Mouse (Mus musculus) cerebellum, adult 18-20 months (tissue): Measurements from ENCODE around the gene Gnb3.

ENCODE experiments used
- DNase-seq, 2 experiments: peaks; one replicate each; pipeline ENCODE4 v3.0.0; 2021

The Gnb3 gene

DNA sequence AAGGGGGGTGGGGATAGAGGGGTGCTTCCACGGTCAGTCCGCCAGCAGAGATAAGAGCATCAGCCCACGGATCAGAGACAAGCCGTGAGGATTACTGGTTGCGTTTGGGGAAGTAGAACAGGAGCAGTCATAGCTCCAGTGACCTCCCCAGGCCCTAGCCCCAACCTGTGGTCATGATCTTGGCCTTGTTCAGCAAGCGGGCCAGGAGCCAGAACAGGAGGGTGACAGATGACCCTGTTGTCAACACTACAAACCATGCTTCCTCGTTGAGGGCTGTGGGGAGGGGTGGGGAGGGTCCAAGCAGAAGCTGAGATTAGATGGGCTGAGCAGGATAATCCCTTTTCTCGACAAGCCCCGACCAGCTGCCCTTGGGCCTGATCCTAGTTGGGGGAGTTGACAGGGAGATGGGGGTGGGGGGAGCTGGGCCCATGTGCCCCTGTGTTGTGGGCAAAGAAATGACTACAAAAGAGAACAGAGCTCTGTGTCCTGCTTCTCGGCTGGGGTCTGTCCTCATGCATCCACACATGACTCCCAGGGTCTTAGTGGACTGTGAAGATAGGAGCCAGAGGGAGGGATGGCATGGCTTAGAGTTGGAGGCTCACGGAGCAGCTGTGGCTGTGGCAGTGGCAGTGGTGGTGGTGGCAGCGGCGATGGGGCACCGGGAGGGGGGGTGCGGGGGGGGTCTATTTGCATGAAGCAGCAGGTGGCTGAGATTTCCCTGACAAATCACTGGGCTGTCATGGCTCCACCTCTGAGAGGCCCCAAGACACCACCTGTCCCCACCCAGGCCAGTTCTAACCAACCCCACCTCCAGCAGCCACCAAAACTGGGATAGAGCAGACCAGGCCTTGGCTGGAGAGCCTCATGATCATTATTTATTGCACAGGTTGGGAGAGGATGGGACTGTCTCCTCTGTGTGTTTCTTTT lies at the start of gene Gnb3:
Gene Gnb3 (minus strand): TSS at position 35 of the 927 bp plus-strand sequence.
- DNase-seq = no peak

DNA sequence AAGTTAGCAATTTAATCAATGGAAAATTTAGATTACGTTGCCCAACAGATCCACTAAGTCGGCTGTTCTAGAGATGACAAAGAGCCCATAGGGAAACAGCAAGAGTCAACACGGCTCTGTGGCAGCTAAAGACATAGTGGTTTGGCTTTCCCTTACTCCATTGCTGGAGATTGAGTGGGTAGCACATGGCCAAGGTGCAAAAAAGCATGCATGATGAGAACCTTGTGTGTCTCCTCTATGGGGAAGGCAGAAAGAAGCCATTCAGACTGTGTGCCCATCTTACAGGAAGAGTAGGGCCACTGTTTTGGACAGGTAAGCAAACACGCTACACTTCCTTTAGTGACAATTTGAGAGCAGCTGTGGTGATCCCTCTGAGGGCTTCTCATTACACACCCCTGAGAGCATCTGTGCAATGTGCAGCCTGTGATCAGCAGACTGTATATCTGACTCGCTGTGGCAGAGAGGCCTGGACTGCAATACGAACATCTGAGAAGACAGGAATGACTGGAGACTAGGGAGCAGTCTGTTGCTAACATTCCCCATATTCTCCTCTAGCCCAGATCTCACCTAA lies 48.6 kb upstream of the Gnb3 start:
- no peak for DNase-seq

DNA sequence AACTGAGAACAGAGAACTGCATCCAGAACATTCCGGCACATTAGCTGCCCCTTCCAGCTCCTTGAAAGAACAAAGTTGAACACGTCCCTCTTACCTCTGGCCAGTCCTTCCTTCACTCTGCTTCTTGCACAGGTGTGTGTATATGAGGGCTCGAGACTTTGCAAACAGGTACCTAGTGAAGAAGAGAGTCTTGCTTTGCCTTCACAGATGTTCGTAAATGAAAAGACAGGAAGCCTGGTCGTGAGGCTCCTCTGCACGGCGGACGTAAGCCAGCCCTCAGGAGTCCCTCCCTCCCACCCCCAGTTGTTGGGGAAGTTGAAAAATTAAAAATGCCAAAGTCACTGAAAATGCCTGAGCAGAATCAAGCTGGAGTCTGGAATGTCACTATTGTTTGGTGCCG lies 47.9 kb upstream of the Gnb3 start, which contains the start of gene Cd4:
Gene Cd4 (minus strand): TSS at position 236 of the 400 bp plus-strand sequence.
- no peak for DNase-seq

DNA sequence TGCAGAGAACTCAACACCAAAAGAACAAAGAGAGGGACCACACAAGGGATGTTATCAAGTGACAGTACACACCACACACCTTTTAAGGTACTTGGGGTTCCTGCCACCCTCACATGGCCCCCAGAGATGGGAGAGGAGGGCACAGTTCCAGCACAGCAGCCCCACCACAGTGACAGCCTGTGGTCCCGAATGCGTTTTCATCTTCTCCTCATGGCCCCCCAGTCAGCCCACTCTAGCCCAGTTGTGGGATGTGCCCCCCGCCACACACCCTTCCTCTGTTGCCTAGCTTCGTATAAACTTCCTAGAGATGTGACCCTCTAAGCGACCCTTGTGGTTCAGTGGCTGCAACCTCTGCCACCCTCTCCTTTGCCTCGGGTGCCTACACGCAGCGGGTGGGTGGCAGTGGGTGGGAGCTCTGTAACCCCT lies 45.9 kb upstream of the Gnb3 start:
- DNase-seq = no peak

DNA sequence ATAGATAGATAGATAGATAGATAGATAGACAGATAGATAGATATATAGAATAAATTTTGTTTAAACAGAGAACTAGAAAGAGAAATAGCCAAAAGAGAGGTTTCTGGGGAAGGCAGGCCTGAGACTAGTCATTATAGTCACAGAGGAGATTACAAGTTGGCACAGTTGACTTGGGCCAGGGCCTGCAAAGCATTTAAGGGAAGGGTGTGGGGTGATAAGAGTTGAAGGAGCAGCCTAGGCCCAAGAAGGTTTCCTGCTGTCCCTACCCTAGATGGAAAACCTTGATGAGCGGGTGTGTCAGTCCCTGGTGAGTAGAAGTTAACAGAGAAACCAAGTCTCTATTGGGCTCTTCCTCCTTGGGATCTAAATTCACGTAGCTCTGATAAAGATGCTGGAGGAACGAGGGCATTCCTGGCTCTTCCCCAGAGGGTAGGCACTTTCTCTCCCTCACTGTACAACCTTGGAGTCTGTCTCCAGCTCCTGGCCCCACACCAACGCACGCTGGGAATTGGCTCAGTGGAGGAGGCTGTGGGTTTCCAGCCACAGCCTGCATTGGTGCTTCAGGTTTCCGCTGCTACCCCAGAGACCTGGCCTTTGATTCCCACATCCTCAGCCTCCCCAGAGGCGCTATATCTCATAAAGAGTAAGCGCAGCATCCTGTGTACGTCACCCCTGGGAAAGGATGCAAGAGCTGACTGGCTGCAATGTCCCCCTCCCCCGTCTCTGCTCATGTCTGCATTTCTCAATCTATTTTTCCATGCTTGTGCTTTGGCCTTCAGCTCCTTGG lies 44.8 kb upstream of the Gnb3 start:
- DNase-seq = peak; percentile 85 to 86

DNA sequence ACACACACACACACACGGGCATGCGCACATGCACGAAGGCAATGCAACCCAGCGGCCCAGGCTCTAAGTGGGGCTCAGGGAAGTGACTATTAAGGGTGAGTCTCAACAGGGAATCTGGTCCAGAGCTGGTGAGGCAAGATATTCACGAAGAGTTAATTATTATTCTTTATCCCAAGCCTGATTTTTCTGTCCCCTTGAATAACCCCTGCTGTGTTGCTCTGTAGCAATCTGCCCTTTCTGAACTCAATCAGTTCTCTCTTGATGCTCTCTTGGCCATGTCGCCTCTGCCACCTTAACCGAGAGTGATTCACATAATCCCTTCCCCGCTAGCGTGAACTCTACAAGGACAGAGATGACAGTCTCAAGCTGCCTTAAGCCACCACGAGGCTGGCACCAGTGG lies 43.3 kb upstream of the Gnb3 start:
- no peak for DNase-seq

DNA sequence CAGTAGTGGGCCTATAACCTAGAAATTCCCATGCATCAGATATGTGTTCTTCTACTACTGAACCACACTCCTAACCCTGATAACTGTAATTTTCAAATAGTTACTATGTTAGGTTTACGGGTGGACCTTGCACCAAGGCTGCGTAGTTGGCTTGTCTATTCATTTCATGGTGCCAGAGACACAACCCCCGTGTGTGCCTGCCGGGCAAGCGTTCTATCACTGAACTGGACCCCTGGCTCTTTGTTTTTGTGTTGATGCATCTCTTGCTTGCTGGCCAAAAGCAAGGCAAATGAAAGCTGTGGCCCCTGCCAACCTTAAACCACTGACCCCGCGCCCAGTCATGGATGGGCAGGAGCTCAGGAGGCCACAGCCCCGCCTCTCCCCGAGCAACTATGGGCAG lies 41.7 kb upstream of the Gnb3 start:
- no peak for DNase-seq

DNA sequence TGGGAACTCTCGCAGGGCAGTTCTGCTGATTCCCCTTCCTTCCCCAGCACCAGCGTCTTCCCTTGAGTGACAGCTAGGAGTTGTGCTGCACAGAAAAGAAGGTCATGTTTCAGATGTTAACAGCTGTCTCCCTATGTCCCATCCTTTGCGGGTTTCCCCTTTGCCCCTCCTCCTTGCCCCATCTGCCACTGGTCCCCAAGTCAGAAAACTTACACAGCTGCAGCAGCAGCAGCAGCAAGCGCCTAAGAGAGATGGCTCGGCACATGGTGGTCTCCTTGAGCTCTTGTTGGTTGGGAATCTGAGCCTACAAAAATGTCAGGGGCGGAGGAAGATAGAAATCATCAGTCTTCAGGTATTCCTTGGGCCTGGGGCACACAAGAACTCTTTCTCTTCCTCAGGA lies 39.3 kb upstream of the Gnb3 start:
- DNase-seq = no peak

DNA sequence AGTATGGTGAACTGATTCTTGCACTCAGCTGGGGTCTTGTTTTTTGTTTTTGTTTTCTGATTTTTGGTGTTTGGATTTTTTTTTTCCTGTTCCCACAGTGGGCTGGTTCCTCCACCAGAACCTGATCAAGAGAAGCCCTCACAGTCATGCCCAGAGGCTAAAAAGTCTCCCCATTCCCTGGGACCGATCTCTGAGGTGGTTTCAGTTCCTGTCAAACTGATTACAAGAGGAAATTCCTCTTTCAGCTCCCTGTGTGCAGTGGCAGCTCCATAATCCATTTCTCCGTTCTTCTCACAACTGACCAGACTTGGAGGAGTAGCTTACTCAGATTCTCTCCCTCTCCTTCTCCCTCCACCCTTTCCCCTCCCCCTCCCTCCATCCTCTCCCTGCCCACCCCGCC lies 34.3 kb upstream of the Gnb3 start:
- DNase-seq = no peak

DNA sequence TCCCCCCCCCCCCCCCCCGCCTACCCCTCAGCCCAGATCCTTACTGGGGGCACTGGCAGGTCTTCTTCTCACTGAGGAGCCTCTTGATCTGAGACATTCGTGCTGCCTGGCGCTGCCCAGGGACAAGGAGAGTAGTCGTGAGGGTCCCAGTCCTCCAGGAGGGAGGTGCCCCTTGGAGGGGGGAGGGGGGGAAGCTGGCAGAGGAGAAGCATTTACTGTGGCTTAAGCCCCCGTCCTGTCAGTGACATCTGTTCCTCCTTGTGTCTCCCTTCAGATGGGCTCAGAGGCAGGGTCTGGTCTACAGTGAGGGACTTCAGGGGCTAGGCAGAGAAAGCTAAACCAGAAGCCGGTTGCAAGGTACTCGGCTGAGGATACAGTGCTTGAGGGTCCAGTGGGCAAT lies 26.5 kb upstream of the Gnb3 start:
- DNase-seq = no peak

DNA sequence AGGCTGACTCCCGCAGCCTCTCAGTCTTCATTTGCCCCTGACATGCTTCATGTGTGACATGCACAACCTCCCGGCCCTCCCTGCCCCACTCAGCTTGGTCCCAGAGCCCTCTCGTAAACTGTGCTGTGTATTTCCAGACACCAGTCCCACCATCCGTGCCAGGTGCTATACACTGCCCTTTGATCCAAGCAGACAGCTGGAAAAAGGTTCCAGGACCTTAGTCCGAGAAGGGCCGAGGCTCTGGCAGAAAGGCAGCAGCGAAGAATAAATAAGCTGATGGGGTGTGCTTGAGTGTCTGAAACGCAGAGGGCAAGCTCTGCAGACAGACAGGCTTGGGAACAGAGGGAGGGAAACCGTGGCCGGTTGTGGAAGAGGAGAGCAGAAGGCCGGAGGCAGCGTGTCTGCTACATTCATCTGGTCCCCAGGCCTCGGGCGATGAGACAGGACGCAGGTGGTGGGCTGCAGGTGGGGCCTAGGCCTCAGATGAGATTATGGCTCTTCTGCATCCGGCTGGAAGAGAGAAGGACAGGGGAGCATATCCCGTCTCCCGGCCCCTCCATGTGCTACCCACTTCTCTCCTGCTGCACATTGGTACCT lies 25.8 kb upstream of the Gnb3 start:
- no peak for DNase-seq

DNA sequence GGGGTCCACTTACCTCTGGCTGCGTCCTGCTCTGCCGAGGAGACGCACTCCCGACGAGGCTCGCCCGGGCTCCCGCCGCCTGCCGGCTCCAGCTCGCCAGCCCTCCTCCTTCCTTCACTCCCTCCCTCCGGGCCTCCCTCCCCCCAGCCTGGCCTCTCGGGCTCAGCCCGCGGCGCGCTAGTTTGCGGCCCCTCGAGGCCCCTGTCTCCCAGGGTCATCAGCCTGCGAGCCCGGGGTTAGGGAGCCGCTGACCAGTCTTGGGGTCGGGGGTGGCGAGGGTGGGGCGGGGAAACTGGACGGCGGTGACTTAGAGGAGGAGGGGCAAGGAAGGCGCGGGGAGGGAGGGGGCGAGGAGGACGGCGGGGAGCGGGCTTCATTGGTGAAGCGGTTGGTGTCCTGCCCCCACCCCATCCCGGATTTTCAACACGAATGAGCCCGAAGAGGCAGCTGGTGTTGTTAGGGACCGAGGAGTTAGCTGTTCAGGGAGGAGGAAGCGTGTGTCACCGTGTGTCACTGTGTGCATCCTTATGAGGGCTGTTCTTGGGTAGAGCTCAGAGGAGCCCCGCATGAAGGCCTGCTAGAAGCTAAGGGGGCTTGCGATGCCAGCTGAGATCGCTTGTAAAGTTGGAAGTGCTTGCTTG lies 23.7 kb upstream of the Gnb3 start, which contains the start of gene Gpr162:
Gene Gpr162 (minus strand): TSS at position 326 of the 641 bp plus-strand sequence.
- peak; percentile 79 to 81 for DNase-seq

DNA sequence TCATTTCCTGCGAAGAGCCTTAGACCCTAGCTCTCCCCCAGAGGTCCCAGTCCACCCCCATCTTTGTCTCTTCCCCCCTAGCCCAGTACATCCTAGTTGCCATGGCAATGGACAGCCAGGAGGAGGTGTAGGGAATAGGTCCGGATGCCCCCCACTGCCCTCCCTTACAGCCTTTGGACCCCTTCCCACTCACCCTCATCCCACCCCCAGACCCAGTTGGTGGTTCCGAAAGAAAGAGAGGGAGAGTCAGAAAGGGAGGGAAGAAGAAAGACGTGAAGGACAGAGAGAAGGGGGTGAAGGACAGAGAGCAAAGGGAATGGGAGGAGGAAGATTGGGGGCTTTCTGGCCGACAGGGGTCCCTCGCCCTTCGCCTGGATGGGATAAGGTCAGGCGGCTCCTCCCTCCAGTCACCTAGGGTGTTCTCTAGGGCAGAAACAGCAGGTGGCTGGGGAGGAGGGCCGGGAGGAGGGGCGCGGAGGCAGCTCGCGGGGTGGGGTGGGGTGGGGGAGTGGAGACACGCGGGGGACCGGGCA lies 23.1 kb upstream of the Gnb3 start:
- DNase-seq = peak; percentile 42 to 54

DNA sequence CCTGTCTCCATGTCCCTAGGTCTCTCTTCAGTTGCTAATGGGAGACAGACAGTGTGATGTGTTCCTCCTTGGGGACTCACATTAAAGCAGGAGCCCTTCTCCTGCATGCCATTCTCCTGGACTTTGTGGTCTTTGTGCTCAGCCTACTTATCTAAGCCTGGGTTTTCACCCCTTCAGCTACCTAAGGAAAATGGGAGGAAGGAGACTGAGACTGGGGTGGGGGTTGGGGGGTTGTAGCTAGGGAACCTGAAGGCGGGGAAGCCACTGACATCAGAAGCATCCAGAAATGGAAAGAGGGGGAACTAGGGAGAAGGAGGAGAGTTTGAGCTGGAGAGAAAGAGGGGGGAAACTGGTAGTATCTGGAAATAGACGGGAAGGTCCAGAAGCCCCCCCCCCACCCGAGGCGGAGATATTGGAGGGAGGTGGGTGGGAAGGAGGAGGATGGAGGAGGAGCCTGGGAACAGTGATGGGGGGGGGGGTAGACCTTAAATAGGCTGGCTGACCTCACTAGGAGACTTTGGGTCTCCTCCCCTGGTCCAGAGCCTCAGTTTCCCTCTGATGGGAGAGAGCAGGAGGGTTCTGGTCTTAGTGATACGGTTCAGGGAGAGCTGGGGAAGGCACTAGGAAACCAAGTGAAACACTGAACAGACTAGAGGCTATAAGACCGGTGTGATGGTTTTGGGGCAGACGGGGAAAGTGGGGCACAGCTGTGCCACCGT lies 22.5 kb upstream of the Gnb3 start:
- peak in 1 of 2 experiments; percentile 33 for DNase-seq

DNA sequence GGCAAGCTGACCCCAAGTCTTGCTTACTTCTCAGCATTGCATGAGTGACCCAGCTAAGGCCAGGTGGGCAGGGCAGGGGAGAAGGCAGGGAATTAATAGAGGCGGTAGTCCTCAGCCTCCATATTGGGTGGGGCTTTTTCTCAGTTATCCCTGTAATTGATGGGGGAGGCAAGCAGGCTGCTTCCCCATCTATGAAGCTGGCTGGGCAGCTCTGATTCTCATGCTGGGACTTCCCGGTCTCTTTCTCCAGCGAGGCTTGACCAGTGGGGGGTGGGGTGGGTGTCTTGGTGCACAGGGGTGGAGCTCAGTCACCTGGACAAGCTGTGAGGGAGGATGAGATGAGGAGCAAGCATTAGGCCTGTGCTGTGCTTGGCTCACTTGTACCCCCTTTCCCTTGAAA lies 21.7 kb upstream of the Gnb3 start:
- DNase-seq = peak; percentile 34 to 41

DNA sequence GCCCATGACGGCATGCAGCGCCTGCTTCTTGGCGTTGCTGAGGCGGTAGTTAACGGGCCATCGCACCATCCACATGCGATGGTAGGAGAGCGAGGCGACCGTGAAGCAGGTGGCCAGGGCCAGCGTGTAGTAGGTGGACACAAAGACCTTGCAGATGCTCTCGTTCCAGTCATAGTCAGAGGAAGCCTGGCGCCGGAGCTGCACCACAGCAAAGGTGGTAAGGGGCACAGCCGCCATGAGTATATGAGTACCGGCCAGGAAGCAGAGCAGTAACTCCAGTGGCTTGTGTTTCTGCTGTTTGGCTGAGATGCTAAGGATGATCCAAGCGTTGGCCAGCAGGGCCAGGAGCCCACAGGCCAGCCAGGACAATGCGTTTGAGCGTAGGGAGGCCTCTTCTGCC lies 21.2 kb upstream of the Gnb3 start:
- DNase-seq = peak in 1 of 2 experiments; percentile 57

DNA sequence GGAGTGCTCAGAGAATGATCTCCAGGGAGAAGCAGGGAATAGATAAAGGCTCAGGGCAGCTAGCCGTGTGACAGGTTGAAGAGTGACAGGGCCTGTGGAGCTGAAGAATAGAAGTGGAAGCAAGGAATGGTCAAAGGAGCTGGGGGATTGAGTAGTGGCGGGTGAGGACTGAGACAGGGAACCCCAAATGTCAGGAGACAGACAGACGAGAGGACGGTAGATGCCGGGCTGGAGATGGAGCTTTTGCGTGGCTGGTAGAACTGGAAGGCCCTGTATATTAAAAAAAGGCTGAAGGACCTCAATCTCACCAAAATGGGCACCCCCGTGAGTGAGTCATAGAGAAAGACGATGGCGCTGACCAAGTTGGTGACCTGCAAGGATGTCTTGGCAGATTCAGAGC lies 20.4 kb upstream of the Gnb3 start:
- peak in 1 of 2 experiments; percentile 45 for DNase-seq

DNA sequence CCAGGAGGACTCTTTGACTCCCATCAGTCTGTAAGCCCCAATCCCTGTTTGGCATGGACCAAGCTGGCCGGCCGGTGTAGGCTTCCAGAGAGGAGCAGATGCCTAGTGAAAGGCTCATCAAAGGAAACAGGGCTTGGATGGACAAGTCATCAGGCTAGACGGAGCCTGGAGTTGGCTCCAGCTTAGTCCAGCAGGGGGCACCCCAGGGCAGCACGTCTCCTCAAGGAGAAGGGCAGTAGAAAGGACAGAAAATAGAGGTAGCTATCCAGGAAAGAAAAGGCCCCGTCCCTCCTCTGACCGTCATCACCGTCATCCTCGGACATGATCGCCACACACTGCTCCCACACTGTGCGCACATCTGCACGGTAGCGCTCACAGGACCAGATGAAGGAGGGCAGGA lies 19.6 kb upstream of the Gnb3 start:
- peak; percentile 93 to 94 for DNase-seq

DNA sequence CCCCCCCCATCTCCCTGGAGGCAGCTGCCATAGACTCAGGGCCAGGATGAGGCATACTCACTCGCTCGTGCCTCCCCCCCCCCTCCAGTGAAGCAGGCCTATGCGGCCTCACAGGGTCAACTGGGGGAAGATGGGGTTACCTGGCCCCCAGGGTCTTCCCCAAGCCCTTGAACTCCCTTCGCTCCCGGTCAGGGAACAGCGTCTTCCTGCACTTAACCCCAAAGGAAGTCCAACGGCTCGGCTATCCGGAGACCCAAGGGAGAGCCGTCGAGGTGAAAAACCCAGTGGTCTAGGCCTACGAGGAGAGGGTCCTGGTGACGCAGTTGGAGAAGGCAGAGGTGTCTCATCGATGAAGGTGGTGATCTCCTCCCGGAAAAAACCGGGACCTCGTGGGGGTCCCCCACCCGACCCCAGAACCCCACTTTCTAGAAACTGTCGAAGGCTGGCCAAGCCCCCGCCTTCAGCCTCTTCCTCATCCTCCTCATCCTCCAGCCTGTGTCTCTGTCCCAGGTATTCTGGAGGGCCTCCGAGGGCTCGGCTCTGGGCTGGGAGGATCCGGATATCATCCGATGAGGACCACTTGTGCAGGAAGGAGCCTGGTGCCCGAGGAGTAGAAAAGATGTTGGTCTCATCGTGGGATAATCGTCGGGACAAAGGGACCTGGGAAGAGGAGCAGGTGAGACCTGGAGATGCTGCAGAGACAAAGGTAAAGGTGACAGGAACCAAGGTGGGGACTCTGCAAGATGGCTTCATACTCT lies 18.7 kb upstream of the Gnb3 start:
- DNase-seq = peak in 1 of 2 experiments; percentile 38

DNA sequence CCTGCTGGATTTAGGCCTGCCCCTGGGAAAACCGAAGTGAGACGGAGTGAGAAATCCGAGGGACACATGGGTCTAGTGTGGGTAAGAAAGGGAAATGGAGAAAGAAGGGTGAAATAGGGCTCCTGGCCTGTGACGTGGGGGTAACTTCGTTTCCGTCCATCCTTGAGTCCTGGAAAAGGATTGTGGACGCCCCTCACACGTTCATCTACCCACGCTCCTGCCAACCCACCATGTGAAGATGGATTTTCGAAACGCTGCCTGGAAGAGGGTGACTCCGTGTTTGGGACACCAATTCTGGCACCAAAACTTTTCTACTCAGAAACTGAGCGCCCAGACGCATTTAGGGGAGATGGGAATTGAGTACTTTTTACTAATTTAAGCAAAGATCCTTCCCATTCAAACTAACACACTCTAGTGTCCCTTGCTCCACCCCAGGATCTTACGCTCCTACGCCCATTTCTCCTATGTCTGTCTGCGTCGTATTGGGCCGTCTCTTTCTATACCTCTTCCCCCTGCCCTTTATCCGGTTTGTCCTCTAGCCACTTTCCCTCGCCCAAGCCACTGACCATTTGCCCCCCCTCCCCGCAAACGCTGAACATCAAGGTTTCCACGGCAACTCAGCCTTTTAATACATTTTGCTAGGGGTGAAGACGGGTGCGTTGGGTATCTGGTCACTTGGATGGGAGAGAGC lies 17.9 kb upstream of the Gnb3 start:
- DNase-seq = peak in 1 of 2 experiments; percentile 26
